Mouse (Mus musculus): ENCODE measurements at regions not wholly inside any gene's neighbourhood (a gene's known extent, or its start where the extent isn't known, plus 50 kb on each side); places are given as distances from the start of the nearest gene placed in this dataset.

GRCm38 (mm10) chr8:49631286-49631685 is 787.5 kb upstream of the Tenm3 start:
- DNase-seq (ENCODE audit: low spot score), result peak; percentile 15

- DNase-seq (ENCODE audit: low spot score), result no peak
Measured at GRCm38 (mm10) chr8:49627966-49628495, 784.3 kb upstream of the Tenm3 start.

- DNase-seq (ENCODE audit: low spot score), result no peak
Measured at GRCm38 (mm10) chr8:49595501-49595900, 751.8 kb upstream of the Tenm3 start.

DNA sequence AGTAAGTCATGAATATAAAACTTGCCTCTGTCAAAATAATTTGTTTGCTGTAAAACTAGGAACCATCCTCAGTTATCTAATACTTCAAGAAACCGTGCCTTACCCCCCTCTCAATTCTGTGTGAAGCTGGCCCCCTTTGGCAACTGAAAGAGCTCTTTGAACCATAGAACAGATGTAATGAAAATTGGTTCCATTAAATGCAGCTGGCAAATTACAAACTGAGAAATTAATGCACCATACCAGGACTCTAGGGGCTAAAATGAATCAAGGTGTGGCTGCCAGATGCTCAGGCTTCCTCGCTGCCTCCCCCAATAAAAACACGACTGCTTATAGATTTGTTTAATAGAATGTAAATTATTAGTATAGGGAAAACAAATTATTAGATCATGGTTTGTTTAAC is 723.7 kb upstream of the Tenm3 start:
- DNase-seq (ENCODE audit: low spot score), result no peak

DNA sequence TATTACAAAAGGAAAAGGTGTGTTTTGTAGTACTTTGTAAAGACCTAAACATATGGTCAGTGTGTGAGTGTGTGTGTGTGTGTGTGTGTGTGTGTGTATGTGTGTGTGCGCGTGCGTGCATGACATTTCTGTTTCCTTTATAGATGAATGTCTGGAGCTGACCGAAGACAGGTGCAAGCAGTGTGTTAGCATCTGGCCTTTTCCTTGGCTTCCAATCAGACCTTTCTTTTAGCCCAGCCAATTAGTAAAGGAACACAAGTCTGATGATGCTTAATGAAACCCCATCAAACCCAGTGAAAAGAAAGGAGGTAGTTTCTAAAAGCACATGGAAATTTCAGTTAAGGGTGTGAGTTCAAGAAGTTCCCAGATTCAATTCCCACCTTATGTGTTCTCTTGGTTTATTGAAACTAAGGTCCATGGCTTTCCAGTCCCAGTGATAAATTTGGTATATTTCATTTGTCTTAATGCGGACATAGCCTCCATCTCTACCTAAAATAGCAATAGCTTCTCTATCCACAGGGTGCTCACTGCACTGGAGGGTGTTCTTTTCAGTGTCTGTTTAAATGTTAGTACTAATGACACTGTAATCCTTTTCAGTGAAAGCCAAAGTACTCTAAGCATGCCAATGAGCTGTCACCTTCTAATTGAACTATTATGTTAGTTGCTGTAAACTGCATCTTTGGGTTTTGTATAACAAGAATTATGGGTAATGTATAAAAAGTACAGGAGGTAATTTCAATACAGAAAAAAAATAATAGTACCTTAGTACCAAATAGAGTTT is 719.9 kb upstream of the Tenm3 start:
- no peak for DNase-seq (ENCODE audit: low spot score)

DNA sequence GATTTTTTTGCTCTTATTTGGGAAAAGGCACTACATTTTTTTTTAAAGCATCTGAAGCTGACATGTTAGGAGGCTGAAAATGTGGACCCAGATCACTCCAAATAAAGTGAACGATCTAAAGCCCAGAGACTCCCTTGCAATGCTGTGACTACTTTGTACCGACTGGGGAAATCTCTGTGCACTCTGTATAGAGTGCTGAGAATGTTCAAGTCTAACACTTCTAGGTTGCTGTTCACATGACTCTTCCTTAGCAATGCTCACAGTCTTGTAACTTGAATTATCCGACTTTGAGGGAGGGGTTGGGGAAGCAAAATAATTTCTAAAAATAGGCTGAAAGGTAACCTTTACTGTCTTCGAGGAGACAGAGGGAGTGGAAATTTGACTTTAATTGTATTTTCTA is 719.2 kb upstream of the Tenm3 start:
- DNase-seq (ENCODE audit: low spot score), result no peak

- no peak for DNase-seq (ENCODE audit: low spot score)
Measured at GRCm38 (mm10) chr8:49555724-49556457, 712.1 kb upstream of the Tenm3 start.

DNA sequence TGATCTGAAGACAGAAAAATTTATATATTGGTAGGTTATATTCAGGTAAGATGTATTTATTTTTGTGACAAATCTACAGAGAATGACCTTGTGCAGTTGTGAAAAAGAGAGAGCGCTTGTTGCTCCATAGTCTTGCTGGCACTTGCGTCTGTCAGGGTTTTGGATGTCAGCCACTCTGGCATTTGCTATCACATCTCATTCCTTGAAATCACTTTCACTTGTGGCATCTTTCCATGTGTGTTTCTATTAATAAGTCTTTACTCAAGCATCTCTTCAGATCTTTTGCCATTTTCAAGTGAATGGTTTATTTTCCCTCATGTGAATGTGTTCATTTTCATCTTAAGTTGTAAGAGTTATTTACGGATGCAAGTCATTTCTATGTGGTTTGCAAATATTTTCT is 709.4 kb upstream of the Tenm3 start:
- no peak for DNase-seq (ENCODE audit: low spot score)

DNA sequence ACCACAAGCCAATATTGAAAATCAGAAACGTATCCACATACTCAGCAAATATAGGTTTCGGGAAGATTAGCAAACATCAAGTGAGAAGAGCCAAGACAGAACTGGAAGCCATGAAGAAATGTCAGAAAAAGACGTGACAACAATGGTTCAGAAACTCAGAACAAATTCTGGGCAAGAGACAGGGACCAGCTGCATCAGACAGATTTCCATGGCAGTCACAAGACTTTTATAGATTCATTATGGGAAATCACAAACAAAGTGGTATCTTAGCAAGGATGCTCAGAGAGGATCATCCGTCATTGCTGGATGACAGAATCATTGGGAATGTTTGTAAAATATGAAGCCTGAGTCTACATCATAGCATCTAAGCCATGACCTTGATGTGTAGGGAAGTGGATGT is 699.6 kb upstream of the Tenm3 start:
- no peak for DNase-seq (ENCODE audit: low spot score)

DNA sequence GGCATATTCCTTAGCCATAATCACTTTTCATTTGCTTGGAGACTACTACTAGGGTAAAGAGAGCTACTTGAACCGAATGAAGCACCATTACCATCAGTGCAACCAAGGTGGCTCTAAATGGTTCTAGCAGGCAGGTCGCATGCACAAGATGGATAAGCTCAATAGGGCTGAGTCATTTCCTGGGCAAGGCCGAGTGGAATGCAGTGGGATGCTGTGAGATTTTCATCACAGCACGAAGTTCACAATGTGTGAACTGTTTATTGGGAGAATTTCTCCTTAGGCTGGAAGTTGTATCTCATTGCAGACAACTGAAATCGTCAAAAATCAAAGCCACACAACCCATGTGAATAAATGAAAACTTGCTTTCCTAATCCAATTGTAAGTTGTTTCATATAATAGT is 697.6 kb upstream of the Tenm3 start:
- DNase-seq (ENCODE audit: low spot score), result no peak

DNA sequence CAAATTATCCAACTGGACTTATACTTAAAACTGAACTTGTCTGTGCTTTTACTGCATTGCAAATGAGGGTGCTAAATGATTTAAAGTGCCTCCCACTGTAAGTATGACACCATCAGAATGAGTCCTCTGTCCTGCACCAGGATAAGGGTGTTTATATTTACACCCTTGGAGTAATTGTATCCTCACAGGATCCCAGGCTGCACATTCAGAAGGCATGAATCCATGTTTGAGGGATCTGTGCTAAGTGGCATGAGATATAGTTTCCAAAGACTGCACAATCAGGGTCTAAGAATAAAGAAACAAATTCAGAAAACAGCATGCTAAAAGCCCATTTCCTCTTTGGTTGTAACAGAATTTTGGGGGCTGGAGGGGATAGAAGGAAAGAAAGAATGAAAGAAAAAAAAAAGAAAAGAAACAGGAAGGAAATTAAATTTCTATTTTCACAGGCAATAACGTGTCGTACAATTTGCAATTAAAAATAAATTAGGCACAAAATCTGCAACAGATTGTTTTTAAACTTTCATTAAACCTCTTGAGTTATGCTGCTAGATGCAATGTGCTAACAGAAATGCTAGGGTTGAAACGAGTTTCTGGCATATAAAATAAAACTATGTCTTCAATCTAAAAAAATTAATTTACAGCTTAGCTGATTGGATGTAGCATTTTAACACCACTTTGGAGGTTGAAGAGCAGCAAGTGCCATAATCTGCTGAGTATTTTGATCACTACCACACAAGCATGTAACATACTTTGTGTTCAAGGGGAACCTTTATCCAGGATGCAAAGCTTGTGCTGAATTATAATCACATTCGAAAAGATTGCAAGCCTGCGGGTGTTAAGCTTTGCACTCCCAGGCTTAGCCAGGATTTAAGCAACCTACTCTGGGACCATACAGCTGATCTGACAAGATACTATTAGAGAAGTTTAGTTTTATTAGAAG is 689.9 kb upstream of the Tenm3 start:
- no peak for DNase-seq (ENCODE audit: low spot score)

- no peak for DNase-seq (ENCODE audit: low spot score)
Measured at GRCm38 (mm10) chr8:49529294-49529693, 685.5 kb upstream of the Tenm3 start.

DNA sequence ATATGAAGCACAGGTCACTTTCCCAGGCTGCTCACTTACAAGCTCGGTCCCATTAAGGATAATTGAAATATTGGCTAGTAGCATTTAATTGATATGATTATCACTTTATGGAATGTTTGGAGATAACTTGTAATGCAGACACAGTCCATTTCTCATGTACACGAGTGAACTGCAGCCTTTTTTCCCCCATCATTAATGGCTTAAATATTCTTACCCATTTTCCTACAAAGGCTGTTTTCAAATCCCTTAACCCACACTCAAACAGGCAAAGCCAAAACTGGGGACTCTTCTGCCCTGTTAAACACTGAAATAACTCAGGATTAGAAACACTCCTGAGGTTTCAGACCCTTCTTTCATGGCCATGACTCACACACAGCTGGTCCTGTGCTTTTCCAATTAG is 649.2 kb upstream of the Tenm3 start:
- DNase-seq (ENCODE audit: low spot score), result no peak

GRCm38 (mm10) chr8:49485284-49485683 is 641.5 kb upstream of the Tenm3 start:
- DNase-seq (ENCODE audit: low spot score), result no peak

DNA sequence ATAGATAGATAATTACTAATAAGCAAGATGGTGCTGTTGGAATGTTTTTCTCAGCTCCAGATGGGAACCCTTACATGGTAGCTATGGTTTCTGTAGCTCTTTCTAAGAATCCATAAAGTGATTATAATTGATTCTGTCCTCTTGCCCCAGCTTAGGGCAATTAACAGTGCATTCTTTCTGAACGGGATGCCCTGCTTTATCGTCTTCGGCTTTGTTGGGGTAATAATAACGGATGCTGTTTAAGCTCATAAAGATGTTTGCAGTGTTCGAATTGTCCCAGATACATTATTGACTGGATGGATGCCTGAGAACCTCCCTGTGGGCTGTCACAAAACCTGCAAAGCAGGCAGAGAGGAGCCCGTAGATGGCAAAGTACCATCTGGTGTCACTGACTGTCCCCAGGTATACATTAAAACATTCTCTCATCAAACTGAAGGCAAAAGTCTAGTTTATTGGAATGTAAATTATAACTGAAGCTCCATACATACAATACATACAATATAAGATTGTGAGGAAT is 637.8 kb upstream of the Tenm3 start:
- DNase-seq (ENCODE audit: low spot score), result no peak

GRCm38 (mm10) chr8:49465911-49466518 is 622.3 kb upstream of the Tenm3 start:
- DNase-seq (ENCODE audit: low spot score), result no peak

GRCm38 (mm10) chr8:49465070-49465469 is 621.3 kb upstream of the Tenm3 start:
- no peak for DNase-seq (ENCODE audit: low spot score)

GRCm38 (mm10) chr8:49462602-49463001 is 618.9 kb upstream of the Tenm3 start:
- DNase-seq (ENCODE audit: low spot score), result no peak

DNA sequence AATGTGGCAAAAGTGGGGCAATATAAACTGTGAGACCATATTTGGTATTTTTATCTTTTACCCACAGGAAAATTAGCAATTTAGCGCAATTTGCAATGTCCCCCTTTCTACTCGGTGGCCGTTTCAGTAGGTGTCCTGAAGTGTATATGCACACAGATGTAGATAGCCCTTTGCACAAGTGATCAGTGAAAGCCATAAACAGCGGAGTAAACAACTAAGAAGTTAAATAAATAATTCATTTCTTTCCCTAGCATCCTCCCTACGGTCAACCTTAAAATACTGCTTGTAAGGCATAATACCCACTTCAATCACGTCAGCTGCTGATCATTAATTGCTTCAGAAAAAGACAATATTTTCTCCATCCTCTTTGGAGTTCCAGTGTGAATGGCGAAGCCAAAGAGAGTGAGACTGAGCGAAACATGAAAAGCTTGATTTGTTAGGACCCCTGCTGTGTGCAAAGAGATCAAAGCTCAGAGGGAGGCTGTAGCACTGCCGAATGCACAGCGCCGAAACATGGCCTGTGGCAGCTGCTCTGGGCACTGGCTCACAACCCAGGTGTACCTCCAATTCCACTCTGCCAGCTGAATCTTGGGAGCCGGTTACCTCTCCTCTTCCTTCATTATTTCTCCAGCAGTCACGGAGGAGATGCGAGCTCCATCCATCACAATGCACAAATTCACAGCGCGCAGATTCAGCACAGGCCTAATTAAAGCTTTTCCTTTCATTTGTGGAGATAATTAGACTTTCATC is 618.1 kb upstream of the Tenm3 start:
- DNase-seq (ENCODE audit: low spot score), result no peak

- no peak for DNase-seq (ENCODE audit: low spot score)
Measured at GRCm38 (mm10) chr8:49445444-49445843, 601.7 kb upstream of the Tenm3 start.

DNA sequence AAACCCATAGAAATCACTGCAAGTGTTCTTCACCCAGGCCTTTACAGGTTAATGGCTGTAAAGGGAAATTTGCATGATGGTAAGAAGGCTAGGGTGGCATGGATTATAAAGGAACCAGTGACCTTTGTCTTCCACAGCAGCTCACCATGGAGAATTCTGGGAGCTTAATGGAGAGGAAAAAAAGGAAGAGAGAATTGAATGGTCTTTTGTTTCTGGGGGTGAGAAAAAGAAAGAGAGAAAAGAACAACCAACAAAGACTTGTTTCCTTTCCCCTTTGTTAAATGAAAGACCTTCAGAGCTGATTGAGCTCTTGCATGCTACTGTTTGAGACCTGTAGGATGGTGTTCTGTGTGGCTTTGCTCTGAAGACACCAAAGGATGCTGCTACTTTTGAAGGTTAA is 597.5 kb upstream of the Tenm3 start:
- no peak for DNase-seq (ENCODE audit: low spot score)
